Mouse (Mus musculus): ENCODE measurements around the gene Isoc2b. TPM values are rescaled to one million over a fixed set of nuclear protein-coding genes. Genes with fewer than 3 reads are reported as not detected.
"Not testable (repeated sequence)": the region's sequence is repeated elsewhere in the genome, so short reads cannot be mapped to it uniquely, and the experiment has no call there.

The Isoc2b gene
- total and polyA plus RNA-seq, 2 experiments from 2014 or later = 4.5 to 20.0 TPM

DNA sequence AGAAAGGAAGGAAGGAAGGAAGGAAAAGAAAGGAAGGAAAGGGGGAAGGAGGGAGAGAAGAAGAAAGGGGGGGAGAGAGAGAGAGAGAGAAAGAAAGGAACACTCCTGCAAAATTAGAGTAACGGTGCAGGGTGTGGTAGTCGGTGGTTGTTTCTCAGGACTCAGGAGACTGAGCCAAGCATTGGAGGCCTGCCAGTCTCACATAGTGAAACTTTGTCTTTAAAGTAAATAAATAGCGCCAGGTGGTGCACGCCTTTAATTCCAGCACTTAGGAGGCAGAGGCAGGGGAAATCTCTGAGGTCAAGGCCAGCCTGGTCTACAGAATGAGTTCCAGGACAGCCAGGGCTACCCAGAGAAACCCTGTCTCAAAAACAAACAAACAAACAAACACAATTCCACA lies 16.6 kb upstream of the Isoc2b start:
- H3K27ac ChIP-seq (ENCODE audit: low read depth) = no peak overlapping the region
- DNase-seq (ENCODE audit: low spot score) = no peak
- no peak overlapping the region for H3K4me3 ChIP-seq (ENCODE audit: low read depth, low read length)
- H3K4me1 ChIP-seq (ENCODE audit: control insufficient read depth, insufficient read depth) = no peaks in the 10 kb centered on the region
- TF ChIP-seq EP300 (IDR thresholded peaks at IDR 0.05; ENCODE audit: low read depth) (no peak), CTCF (IDR thresholded peaks at IDR 0.05; ENCODE audit: low read depth) (no peak)
- H3K27me3 ChIP-seq (ENCODE audit: control insufficient read depth, insufficient read depth, low read length) = no peaks in the 10 kb centered on the region
- H3K36me3 ChIP-seq (replicated peaks; ENCODE audit: control insufficient read depth, insufficient read depth, low read length) = 0 out of 2 replicates have a peak, but pooled peaks cover 2% of the 10 kb centered on the region
- 53% methylated on average over 4 of the region's 4 CpGs for WGBS
- H3K9me3 ChIP-seq (replicated peaks; ENCODE audit: control insufficient read depth, low read length) = no peaks in the 10 kb centered on the region
- ATAC-seq (ENCODE audit: insufficient read depth, low read depth) = no peak
- H3K9ac ChIP-seq (replicated peaks; ENCODE audit: low read depth, low read length) = no peak overlapping the region
- no peak overlapping the region for H3K4me2 ChIP-seq (ENCODE audit: low read depth, low read length)

GRCm38 (mm10) chr7:4879036-4879435 lies 9.0 kb upstream of the Isoc2b start:
- not testable (repeated sequence) for H3K36me3 ChIP-seq (replicated peaks; ENCODE audit: control insufficient read depth, insufficient read depth, low read length); H3K4me2 ChIP-seq (ENCODE audit: low read depth, low read length); H3K27me3 ChIP-seq (ENCODE audit: control insufficient read depth, insufficient read depth, low read length); H3K9me3 ChIP-seq (replicated peaks; ENCODE audit: control insufficient read depth, low read length); H3K4me3 ChIP-seq (ENCODE audit: low read depth, low read length); ATAC-seq (ENCODE audit: insufficient read depth, low read depth); H3K27ac ChIP-seq (ENCODE audit: low read depth); DNase-seq (ENCODE audit: low spot score); H3K9ac ChIP-seq (replicated peaks; ENCODE audit: low read depth, low read length)
- peaks cover 12% of the 10 kb centered on the region; the same call in 1 of the 2 replicates for H3K4me1 ChIP-seq (ENCODE audit: control insufficient read depth, insufficient read depth)
- WGBS = 81% methylated on average over 1 of the region's 1 CpGs

DNA sequence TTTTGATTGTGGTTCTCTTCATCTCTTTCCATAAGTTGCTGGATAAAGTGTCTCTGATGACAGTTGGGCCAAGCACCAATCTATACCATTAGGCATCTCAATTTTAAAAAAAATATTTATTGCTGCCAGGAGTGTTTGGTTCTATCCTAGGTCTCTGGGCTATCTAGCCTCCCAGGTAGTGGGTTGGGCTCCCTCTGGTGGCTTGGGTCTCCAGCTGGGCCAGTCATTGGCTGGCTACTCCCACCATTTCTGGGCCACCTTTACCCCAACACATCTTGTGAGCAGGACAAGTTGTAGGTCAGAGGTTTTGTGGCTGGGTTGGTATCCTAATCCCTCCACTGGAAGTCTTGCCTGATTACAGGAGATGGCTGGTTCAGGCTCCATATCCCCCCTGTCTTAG lies 8.1 kb upstream of the Isoc2b start:
- TF ChIP-seq CTCF (IDR thresholded peaks at IDR 0.05; ENCODE audit: low read depth) (peak; percentile 26), EP300 (IDR thresholded peaks at IDR 0.05; ENCODE audit: low read depth) (no peak)
- H3K9ac ChIP-seq (replicated peaks; ENCODE audit: low read depth, low read length) = peak overlapping the region; percentile 57; the same call in 1 of the 2 replicates
- no peak for DNase-seq (ENCODE audit: low spot score)

DNA sequence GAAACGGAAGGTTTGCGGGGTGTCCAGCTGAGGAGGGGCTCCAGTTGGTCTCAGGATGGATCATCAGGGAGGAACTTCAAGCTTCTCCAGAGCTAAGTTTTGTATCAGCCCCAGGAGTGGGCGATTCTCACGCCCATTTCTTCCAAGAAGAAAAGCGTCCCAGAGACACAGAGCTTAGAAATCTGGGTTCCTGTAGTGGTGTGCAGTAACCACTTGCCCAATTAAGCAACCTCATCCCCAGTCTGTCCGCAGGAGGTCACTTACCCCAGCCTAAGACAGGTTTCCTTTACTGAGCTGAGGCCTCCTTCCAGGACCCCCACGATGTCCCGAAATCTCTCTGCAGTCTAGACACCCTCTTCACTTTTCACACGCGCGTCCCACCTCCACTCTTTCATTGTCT lies 7.2 kb upstream of the Isoc2b start:
- TF ChIP-seq CTCF (IDR thresholded peaks at IDR 0.05; ENCODE audit: low read depth) (no peak), EP300 (IDR thresholded peaks at IDR 0.05; ENCODE audit: low read depth) (peak; percentile 28)
- Histone ChIP-seq H3K27me3 (ENCODE audit: control insufficient read depth, insufficient read depth, low read length) (no peaks in the 10 kb centered on the region), H3K36me3 (replicated peaks; ENCODE audit: control insufficient read depth, insufficient read depth, low read length) (no peaks in the 10 kb centered on the region), H3K4me3 (ENCODE audit: low read depth, low read length) (peak overlapping the region; percentile 54), H3K4me1 (ENCODE audit: control insufficient read depth, insufficient read depth) (peaks cover 12% of the 10 kb centered on the region; the same call in 1 of the 2 replicates), H3K4me2 (ENCODE audit: low read depth, low read length) (peak overlapping the region; percentile 69), H3K9me3 (replicated peaks; ENCODE audit: control insufficient read depth, low read length) (no peaks in the 10 kb centered on the region), H3K27ac (ENCODE audit: low read depth) (peak overlapping the region; percentile 67), H3K9ac (replicated peaks; ENCODE audit: low read depth, low read length) (peak overlapping the region; percentile 57)
- DNase-seq (ENCODE audit: low spot score) (no peak), ATAC-seq (ENCODE audit: insufficient read depth, low read depth) (peak; percentile 21; the same call in 1 of the 2 replicates)
- 8% methylated on average over 11 of the region's 11 CpGs for WGBS

More for the DNA sequence above, 8.1 kb upstream of the Isoc2b start:
- Histone ChIP-seq H3K27me3 (ENCODE audit: control insufficient read depth, insufficient read depth, low read length) (no peaks in the 10 kb centered on the region), H3K4me2 (ENCODE audit: low read depth, low read length) (peak overlapping the region; percentile 69), H3K9me3 (replicated peaks; ENCODE audit: control insufficient read depth, low read length) (no peaks in the 10 kb centered on the region), H3K4me1 (ENCODE audit: control insufficient read depth, insufficient read depth) (peaks cover 12% of the 10 kb centered on the region; the same call in 1 of the 2 replicates), H3K27ac (ENCODE audit: low read depth) (no peak overlapping the region), H3K36me3 (replicated peaks; ENCODE audit: control insufficient read depth, insufficient read depth, low read length) (no peaks in the 10 kb centered on the region), H3K4me3 (ENCODE audit: low read depth, low read length) (no peak overlapping the region)
- no peak for ATAC-seq (ENCODE audit: insufficient read depth, low read depth)

DNA sequence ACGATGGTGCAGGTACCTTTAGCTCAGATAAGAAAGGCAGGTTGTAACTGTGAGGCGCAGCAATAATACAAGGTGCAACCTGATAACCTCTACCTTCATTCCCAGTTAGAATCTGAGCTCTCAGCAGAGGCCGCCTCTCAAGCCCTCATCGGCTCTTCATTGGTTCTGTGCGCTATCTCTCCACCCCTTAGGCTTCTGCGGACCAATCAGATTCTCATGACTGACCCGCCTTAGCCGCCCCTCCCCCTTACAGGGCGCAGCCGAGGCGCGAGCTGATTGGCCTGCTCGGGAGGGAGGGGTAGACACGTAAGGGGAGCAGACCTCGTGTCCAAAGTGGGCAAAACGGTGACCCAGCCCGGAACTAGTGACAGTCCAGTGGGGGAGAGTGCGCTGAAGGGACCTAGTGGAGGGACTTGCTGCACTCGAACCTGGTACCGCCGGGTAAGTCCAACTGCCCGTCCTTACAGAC lies 6.7 kb upstream of the Isoc2b start, which contains the start of gene Isoc2a:
Gene Isoc2a (plus strand): TSS at position 401 of the 469 bp plus-strand sequence.
- H3K36me3 ChIP-seq (replicated peaks; ENCODE audit: control insufficient read depth, insufficient read depth, low read length) = no peaks in the 10 kb centered on the region
- H3K4me3 ChIP-seq (ENCODE audit: low read depth, low read length) = peak within 1 kb of the TSS; percentile 54
- H3K9ac ChIP-seq (replicated peaks; ENCODE audit: low read depth, low read length) = peak within 1 kb of the TSS; percentile 57
- peak; percentile 98 for DNase-seq (ENCODE audit: low spot score)
- H3K4me2 ChIP-seq (ENCODE audit: low read depth, low read length) = peak within 1 kb of the TSS; percentile 69
- peaks cover 12% of the 10 kb centered on the region; the same call in 1 of the 2 replicates for H3K4me1 ChIP-seq (ENCODE audit: control insufficient read depth, insufficient read depth)
- TF ChIP-seq EP300 (IDR thresholded peaks at IDR 0.05; ENCODE audit: low read depth) (peak; percentile 88), CTCF (IDR thresholded peaks at IDR 0.05; ENCODE audit: low read depth) (no peak)
- peak within 1 kb of the TSS; percentile 71 for H3K27ac ChIP-seq (ENCODE audit: low read depth)
- no peaks in the 10 kb centered on the region for H3K27me3 ChIP-seq (ENCODE audit: control insufficient read depth, insufficient read depth, low read length)
- H3K9me3 ChIP-seq (replicated peaks; ENCODE audit: control insufficient read depth, low read length) = no peaks in the 10 kb centered on the region
- WGBS = under 1% methylated on average over 22 of the region's 22 CpGs
- ATAC-seq (ENCODE audit: insufficient read depth, low read depth) = peak; percentile 100

- H3K27ac ChIP-seq (ENCODE audit: low read depth) = peak overlapping the region; percentile 86
- H3K27me3 ChIP-seq (ENCODE audit: control insufficient read depth, insufficient read depth, low read length) = no peaks in the 10 kb centered on the region
- no peaks in the 10 kb centered on the region for H3K9me3 ChIP-seq (replicated peaks; ENCODE audit: control insufficient read depth, low read length)
- no peak for TF ChIP-seq CTCF (IDR thresholded peaks at IDR 0.05; ENCODE audit: low read depth)
- TF ChIP-seq EP300 (IDR thresholded peaks at IDR 0.05; ENCODE audit: low read depth) = no peak
- peaks cover 20% of the 10 kb centered on the region for H3K4me1 ChIP-seq (ENCODE audit: control insufficient read depth, insufficient read depth)
- ATAC-seq (ENCODE audit: insufficient read depth, low read depth) = no peak
- H3K36me3 ChIP-seq (replicated peaks; ENCODE audit: control insufficient read depth, insufficient read depth, low read length) = no peaks in the 10 kb centered on the region
- 46% methylated on average over 10 of the region's 10 CpGs for WGBS
- peak overlapping the region; percentile 58 for H3K4me3 ChIP-seq (ENCODE audit: low read depth, low read length)
- peak; percentile 14 for DNase-seq (ENCODE audit: low spot score)
- H3K9ac ChIP-seq (replicated peaks; ENCODE audit: low read depth, low read length) = peak overlapping the region; percentile 63
- peak overlapping the region; percentile 71 for H3K4me2 ChIP-seq (ENCODE audit: low read depth, low read length)
These were observed 3.4 kb downstream of the Isoc2b start for GRCm38 (mm10) chr7:4866631-4867180.
